Mouse (Mus musculus): ENCODE results near the gene Wdr13. TPM values are rescaled to one million over a fixed set of nuclear protein-coding genes. Genes with fewer than 3 reads are reported as not detected.

Gene Wdr13
- polyA plus RNA-seq, 1 experiment: 11.1 TPM

GRCm38 (mm10) chrX:8090346-8090953, 42.2 kb downstream of the Wdr13 start, which contains the start of gene Was:
Gene Was (minus strand): TSS chrX:8090498.
- Histone ChIP-seq H3K79me3 (ENCODE audit: low read depth) (no peaks in the 10 kb centered on the region), H3K79me2 (ENCODE audit: control insufficient read depth, insufficient read depth) (no peaks in the 10 kb centered on the region), H3ac (ENCODE audit: control insufficient read depth, insufficient read length, low read depth) (no peak within 1 kb of the TSS), H3K27me3 (ENCODE audit: control insufficient read depth, insufficient read depth, insufficient read length) (no peaks in the 10 kb centered on the region), H3K4me3 (ENCODE audit: insufficient read depth, poor library complexity, severe bottlenecking) (no peak within 1 kb of the TSS), H3K36me3 (ENCODE audit: control insufficient read depth, insufficient read depth) (no peaks in the 10 kb centered on the region)
- TF ChIP-seq USF1 (IDR thresholded peaks at IDR 0.05; ENCODE audit: low read depth) (no peak), CTCF (IDR thresholded peaks at IDR 0.05; ENCODE audit: control insufficient read depth, insufficient read depth, insufficient read length) (no peak), FOSL1 (IDR thresholded peaks at IDR 0.05; ENCODE audit: insufficient read depth, low read length, poor library complexity, severe bottlenecking) (no peak), CEBPB (IDR thresholded peaks at IDR 0.05; ENCODE audit: low read depth) (no peak), MAX (IDR thresholded peaks at IDR 0.05) (no peak), MYOG (IDR thresholded peaks at IDR 0.05; ENCODE audit: control insufficient read depth, extremely low read depth, insufficient read length) (no peak), MYOD1 (IDR thresholded peaks at IDR 0.05; ENCODE audit: control insufficient read depth, insufficient read length, low read depth) (no peak)

GRCm38 (mm10) chrX:8089746-8090145, 42.9 kb downstream of the Wdr13 start:
- no peaks in the 10 kb centered on the region for H3K79me2 ChIP-seq (ENCODE audit: control insufficient read depth, insufficient read depth)
- H3K27me3 ChIP-seq (ENCODE audit: control insufficient read depth, insufficient read depth, insufficient read length): no peaks in the 10 kb centered on the region
- H3ac ChIP-seq (ENCODE audit: control insufficient read depth, insufficient read length, low read depth): no peak overlapping the region
- no peaks in the 10 kb centered on the region for H3K79me3 ChIP-seq (ENCODE audit: low read depth)
- no peaks in the 10 kb centered on the region for H3K36me3 ChIP-seq (ENCODE audit: control insufficient read depth, insufficient read depth)
- no peak for TF ChIP-seq MYOG (IDR thresholded peaks at IDR 0.05; ENCODE audit: control insufficient read depth, extremely low read depth, insufficient read length)
- no peak for TF ChIP-seq FOSL1 (IDR thresholded peaks at IDR 0.05; ENCODE audit: insufficient read depth, low read length, poor library complexity, severe bottlenecking)
- no peak for TF ChIP-seq MAX (IDR thresholded peaks at IDR 0.05)
- no peak for TF ChIP-seq USF1 (IDR thresholded peaks at IDR 0.05; ENCODE audit: low read depth)
- no peak for TF ChIP-seq MYOD1 (IDR thresholded peaks at IDR 0.05; ENCODE audit: control insufficient read depth, insufficient read length, low read depth)
- no peak for TF ChIP-seq CTCF (IDR thresholded peaks at IDR 0.05; ENCODE audit: control insufficient read depth, insufficient read depth, insufficient read length)
- no peak for TF ChIP-seq CEBPB (IDR thresholded peaks at IDR 0.05; ENCODE audit: low read depth)
- no peak overlapping the region for H3K4me3 ChIP-seq (ENCODE audit: insufficient read depth, poor library complexity, severe bottlenecking)

- Histone ChIP-seq H3K79me2 (ENCODE audit: control insufficient read depth, insufficient read depth) (no peaks in the 10 kb centered on the region), H3ac (ENCODE audit: control insufficient read depth, insufficient read length, low read depth) (peak overlapping the region; percentile 49), H3K27me3 (ENCODE audit: control insufficient read depth, insufficient read depth, insufficient read length) (no peaks in the 10 kb centered on the region), H3K79me3 (ENCODE audit: low read depth) (no peaks in the 10 kb centered on the region), H3K4me3 (ENCODE audit: insufficient read depth, poor library complexity, severe bottlenecking) (no peak overlapping the region), H3K36me3 (ENCODE audit: control insufficient read depth, insufficient read depth) (no peaks in the 10 kb centered on the region)
- no peak for TF ChIP-seq MYOG (IDR thresholded peaks at IDR 0.05; ENCODE audit: control insufficient read depth, extremely low read depth, insufficient read length)
- TF ChIP-seq CTCF (IDR thresholded peaks at IDR 0.05; ENCODE audit: control insufficient read depth, insufficient read depth, insufficient read length): no peak
- no peak for TF ChIP-seq MYOD1 (IDR thresholded peaks at IDR 0.05; ENCODE audit: control insufficient read depth, insufficient read length, low read depth)
- no peak for TF ChIP-seq FOSL1 (IDR thresholded peaks at IDR 0.05; ENCODE audit: insufficient read depth, low read length, poor library complexity, severe bottlenecking)
- no peak for TF ChIP-seq USF1 (IDR thresholded peaks at IDR 0.05; ENCODE audit: low read depth)
- no peak for TF ChIP-seq CEBPB (IDR thresholded peaks at IDR 0.05; ENCODE audit: low read depth)
- no peak for TF ChIP-seq MAX (IDR thresholded peaks at IDR 0.05)
Measured at GRCm38 (mm10) chrX:8085611-8086010, 47.1 kb downstream of the Wdr13 start.

- Histone ChIP-seq H3K79me2 (ENCODE audit: control insufficient read depth, insufficient read depth) (no peaks in the 10 kb centered on the region), H3K4me3 (ENCODE audit: insufficient read depth, poor library complexity, severe bottlenecking) (no peak overlapping the region)
- TF ChIP-seq MAX (IDR thresholded peaks at IDR 0.05) (no peak), FOSL1 (IDR thresholded peaks at IDR 0.05; ENCODE audit: insufficient read depth, low read length, poor library complexity, severe bottlenecking) (peak; percentile 11), MYOD1 (IDR thresholded peaks at IDR 0.05; ENCODE audit: control insufficient read depth, insufficient read length, low read depth) (peak; percentile 81), CEBPB (IDR thresholded peaks at IDR 0.05; ENCODE audit: low read depth) (no peak)
Measured at GRCm38 (mm10) chrX:8084771-8085259, 47.9 kb downstream of the Wdr13 start.

GRCm38 (mm10) chrX:8075104-8075503, 57.6 kb downstream of the Wdr13 start:
- no peak for TF ChIP-seq MYOG (IDR thresholded peaks at IDR 0.05; ENCODE audit: control insufficient read depth, extremely low read depth, insufficient read length)
- no peak for TF ChIP-seq FOSL1 (IDR thresholded peaks at IDR 0.05; ENCODE audit: insufficient read depth, low read length, poor library complexity, severe bottlenecking)
- TF ChIP-seq MAX (IDR thresholded peaks at IDR 0.05): no peak
- TF ChIP-seq CTCF (IDR thresholded peaks at IDR 0.05; ENCODE audit: control insufficient read depth, insufficient read depth, insufficient read length): no peak
- no peak for TF ChIP-seq USF1 (IDR thresholded peaks at IDR 0.05; ENCODE audit: low read depth)
- no peak for TF ChIP-seq MYOD1 (IDR thresholded peaks at IDR 0.05; ENCODE audit: control insufficient read depth, insufficient read length, low read depth)
- TF ChIP-seq CEBPB (IDR thresholded peaks at IDR 0.05; ENCODE audit: low read depth): no peak
- no peak overlapping the region for H3K4me3 ChIP-seq (ENCODE audit: insufficient read depth, poor library complexity, severe bottlenecking)
- peaks cover 28% of the 10 kb centered on the region for H3K79me3 ChIP-seq (ENCODE audit: low read depth)
- no peaks in the 10 kb centered on the region for H3K27me3 ChIP-seq (ENCODE audit: control insufficient read depth, insufficient read depth, insufficient read length)
- H3K36me3 ChIP-seq (ENCODE audit: control insufficient read depth, insufficient read depth): peaks cover 20% of the 10 kb centered on the region
- peak overlapping the region; percentile 59 for H3ac ChIP-seq (ENCODE audit: control insufficient read depth, insufficient read length, low read depth)
- peaks cover 41% of the 10 kb centered on the region for H3K79me2 ChIP-seq (ENCODE audit: control insufficient read depth, insufficient read depth)

More at GRCm38 (mm10) chrX:8084771-8085259, 47.9 kb downstream of the Wdr13 start:
- H3K27me3 ChIP-seq (ENCODE audit: control insufficient read depth, insufficient read depth, insufficient read length): no peaks in the 10 kb centered on the region
- no peaks in the 10 kb centered on the region for H3K79me3 ChIP-seq (ENCODE audit: low read depth)
- no peak overlapping the region for H3ac ChIP-seq (ENCODE audit: control insufficient read depth, insufficient read length, low read depth)
- no peaks in the 10 kb centered on the region for H3K36me3 ChIP-seq (ENCODE audit: control insufficient read depth, insufficient read depth)

All from C2C12 (cell line).